Mouse (Mus musculus) heart, postnatal 25 days (tissue): Measurements from ENCODE around the gene Fah. TPM values are rescaled to one million over a fixed set of nuclear protein-coding genes. Genes with fewer than 3 reads are reported as not detected.

Experiments
- DNase-seq: peaks from one replicate; pipeline ENCODE4 v3.0.0; 2022; ENCODE audit warnings: low spot score
- intact Hi-C: fragments of 180-260 bp; cut with DNase I; formaldehyde crosslinking; loops from one replicate; pipeline ENCODE4 v1.15.1; 2025
- total RNA-seq, 2 experiments: library from RNA; stranded (reverse); gene quantifications; 2 replicates each; pipeline ENCODE4 v1.2.3; 2021

Fah gene
- total RNA-seq, 2 experiments from 2014 or later: 10.0 to 13.9 TPM

DNA sequence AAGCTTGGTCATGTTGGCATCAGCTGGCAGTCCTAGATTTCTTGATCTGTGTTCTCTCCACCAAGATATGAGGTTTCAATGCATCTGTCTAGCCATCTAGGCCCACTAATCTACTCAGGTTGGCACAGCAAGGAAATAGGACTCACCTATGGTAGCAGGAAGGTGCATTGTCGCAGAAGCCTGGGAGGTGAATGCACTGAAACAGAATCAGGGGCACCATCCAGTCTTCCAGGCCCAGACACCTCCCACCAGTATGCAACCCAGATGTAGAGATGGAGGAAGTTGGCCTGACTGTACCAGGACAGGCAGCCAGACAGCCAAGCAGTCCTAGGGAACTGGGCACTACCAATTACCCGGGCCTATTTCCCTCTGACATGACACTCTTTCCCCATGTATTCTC lies 5.9 kb downstream of the Fah start:
- no peak for DNase-seq
- intact Hi-C loops: no loop called here

DNA sequence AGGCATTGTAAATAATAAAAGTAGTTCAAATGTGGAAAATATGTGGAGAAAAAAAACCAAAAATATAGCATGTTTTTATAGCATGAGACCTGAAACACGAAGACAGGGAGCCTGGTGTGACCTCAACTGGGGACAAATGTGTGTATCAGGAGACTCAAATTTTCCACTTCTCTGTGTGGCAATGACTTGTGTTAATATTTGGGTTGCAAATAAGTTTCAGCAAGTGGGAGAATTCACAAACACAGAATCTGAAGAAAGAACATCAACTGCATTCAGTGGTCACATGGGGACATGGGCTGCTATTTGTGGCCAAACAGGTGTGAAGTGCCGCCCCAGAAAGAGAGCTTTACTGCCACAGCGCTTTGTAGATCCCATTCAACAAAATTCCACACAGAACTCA lies 9.9 kb downstream of the Fah start:
- DNase-seq: no peak
- intact Hi-C loops: no loop called here

DNA sequence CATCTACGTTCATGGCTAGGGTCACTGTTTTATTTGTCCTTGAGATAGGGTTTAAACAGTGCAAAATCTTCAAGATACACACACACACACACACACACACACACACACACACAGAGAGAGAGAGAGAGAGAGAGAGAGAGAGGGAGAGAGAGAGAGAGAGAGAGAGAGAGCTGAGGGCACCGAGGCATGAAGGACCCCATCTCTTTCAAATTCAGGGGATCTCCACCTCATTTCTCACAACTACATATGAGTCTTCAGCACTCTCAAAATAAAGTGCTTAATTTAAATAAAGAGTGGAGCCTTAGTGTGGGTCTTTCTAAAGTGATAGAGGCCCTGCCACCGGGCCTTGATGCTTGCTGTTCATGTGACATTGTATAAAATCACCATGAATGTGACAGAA lies 10.5 kb downstream of the Fah start:
- no peak for DNase-seq
- intact Hi-C loops: no loop called here

DNA sequence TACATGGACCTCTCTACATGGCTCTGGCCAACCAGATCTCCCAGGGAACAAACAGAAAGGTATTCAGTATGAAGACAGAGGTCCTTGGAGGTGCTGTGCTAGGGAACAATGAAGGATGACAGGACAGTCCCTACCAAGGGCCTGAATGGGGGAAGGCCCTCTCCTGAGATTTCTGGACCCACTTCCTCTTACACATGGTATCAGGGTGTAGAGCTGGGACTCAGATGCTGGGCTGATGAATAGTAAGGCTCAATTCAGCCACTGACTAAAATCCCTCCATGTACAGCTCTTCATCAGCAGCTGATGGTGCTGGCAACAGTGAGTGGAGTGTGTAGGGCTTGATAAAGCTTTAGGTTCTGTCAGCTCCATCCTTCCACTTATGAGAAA lies 11.6 kb downstream of the Fah start:
- intact Hi-C loops: loop anchor here (1.0 to 2.0 kb wide), 3 partner anchors 145 to 184 kb away; no protein-coding TSS in a partner anchor
- no peak for DNase-seq

DNA sequence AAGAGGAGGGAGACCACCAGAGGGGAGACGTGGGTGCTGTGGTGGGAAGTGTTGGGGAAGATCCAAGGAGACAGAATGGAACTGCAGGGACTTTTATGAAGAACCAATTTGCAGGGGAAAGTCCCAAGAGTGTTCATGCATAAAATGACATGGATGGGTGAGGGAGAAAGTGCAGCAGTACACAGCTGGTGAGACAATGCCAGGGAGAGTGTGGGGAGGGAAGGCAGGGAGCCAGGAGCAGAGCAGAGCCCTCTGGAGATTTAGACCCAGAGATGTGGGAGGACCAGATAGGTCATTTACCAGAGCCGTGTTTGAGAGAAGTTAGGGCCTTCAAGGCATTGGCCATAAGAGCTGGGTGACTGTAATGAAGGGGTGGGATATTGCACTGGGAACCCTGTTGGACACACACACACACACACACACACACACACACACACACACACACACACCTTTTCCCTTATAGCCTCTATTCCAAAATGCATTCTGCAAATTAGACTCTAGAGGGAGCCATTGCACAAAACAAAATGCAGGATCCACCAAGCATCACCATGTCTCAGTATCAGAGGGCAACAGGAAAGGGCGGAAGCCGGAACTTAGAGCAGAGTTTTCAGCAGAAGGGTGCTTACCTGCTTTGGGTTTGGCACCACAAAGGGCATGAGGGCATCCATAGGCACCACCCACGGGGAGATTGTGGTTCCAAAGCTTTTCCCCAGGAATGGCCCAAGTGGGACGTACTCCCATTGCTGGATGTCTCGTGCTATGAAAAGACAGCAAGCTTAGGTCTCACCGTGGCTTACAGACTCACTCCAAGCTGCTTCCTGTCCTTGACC lies 12.2 kb downstream of the Fah start:
- intact Hi-C loops: loop anchor here (1.0 to 2.0 kb wide), 3 partner anchors 146 to 184 kb away; no protein-coding TSS in a partner anchor

DNA sequence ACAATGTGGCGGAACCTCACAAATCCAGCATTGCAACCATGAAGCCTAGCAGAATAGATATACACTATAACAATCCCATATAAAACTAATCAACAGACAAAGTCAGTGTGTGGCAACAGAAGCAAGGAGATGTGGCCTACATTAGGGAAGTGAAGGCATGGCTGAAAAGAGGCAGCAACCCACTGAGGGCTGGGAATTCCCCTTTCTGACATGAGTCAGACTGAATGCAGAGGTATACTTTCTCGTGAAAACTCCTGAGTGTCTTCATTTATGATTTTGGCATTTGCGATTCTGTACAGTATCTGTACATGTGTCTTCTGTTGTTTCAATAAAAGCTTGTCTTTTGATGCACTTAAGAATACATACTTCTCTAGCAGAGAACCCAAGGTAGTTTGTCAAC lies 15.2 kb downstream of the Fah start:
- intact Hi-C loops: no loop called here
- DNase-seq: no peak

More for the DNA sequence above, 12.2 kb downstream of the Fah start:
- no peak for DNase-seq

DNA sequence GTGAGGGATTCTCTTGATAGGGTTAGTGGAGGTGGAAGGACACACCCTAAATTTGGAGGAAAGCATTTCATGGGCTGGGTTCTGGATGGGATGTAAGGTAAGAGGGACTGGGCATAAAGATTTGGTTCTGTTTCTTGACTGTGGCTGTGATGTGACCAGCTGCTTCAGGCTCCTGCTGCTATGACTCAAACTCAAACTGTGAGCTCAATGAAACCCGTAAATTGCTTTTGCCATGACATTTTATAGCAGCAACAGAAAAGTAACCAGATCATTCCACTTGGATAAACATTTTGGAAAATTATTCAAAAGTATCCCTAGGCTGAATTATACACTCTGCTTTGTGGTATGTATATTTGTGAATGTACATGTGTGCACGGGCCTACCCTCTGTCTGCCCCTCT lies 15.9 kb downstream of the Fah start:
- intact Hi-C loops: no loop called here

DNA sequence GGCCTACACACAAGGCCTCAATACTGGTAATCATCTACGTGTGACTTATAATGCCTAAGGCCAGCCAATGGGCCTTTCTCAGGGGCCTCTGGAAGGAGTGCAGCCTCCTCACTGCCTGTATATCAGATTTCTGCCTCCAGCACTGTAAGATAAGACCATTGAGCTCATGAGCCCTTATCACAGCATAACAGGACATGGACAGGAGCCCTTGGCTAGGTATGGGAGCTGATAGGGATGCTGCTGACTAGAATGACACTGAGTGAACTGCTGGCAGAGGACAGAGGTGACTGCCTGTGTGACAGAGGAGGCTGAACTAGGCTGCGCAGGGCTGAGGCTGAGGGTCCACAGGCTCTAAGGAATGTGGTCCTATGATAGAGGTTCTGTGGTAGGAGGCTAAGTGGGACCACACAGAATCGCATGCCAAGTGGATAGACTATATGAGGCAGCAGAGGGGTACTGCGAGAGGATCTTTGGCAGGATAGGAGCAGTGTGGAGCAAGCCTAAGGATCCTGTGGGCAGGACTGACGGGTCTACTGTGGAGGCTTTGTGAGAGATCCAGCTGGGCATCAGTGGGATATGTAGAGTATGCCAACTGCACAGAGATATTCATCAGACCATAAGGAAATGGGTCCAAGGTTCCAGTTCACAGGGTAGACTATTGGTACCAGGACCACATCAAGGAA lies 19.3 kb downstream of the Fah start:
- intact Hi-C loops: no loop called here
- DNase-seq: no peak

More for the DNA sequence above, 15.9 kb downstream of the Fah start:
- no peak for DNase-seq

DNA sequence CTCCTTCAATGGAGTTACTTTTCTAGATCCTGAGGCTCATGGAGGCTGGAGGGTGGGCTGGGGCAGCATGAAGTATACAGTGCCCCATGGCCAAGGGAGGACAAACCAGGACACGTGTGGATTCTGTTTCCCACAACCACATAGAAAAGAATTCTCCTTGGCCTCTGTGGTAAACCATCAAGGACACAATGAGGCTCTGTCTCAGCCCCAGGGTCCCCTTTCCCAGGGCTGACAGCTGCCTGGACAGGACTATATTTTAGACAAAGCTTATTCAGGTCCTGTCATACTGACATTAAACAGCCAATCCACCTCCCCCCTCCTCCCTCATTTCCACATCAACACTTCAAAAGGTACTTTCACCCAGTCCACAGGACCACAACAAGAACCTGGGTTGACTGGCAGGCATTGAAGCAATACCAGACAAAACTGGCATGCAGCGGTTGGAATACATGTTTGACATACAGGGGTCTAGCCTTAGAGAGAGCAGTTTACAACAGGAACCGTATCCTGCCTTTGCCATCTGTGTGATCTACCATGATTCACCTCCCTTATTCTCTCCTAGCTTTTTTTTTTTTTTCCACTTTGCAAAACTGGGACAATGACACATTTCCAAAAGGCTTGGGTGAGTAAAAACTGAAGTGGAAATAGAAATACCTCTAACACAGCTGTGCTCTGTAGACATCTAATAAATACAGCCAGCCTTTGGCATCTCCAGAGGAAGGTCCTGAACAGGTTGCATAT lies 20.0 kb downstream of the Fah start:
- intact Hi-C loops: no loop called here

DNA sequence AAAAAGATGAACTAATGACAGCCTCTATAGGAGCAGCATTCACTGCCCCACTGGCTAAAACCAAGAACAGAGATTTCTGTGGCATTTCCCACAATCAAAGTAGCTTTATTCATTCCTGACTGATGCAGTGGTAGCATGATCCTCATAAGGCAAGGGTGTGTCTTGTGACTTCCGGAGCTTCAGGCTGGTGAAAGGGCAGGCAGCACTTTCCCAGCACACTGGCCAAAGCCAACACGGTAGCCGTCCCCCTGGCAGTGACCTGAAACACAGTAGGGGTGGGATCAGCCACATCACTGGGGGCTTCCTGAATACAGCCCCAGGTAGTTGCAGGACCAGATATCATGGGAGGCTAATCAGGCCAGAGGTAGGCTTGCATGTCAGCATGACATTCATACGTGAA lies 21.4 kb downstream of the Fah start:
- DNase-seq: no peak
- intact Hi-C loops: no loop called here

More for the DNA sequence above, 20.0 kb downstream of the Fah start:
- DNase-seq: no peak

DNA sequence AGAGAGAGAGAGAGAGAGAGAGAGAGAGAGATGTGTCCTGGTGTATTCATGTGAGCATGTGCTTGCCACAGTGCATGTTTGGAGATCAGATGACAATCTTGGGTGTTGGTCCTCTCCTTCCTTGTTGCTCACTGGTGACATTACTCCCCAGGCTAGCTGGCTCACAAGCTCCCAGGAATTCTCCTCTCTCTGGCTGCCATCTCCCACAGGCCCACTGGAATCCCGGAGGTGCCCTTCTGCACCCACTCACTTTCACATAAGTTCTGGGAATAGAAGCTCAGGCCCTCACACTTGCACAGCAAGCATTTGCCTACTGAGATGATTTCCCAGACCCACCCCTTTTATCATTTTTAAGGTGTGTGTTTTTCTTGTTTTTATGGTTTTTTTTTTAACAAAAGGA lies 26.8 kb downstream of the Fah start:
- intact Hi-C loops: no loop called here
- no peak for DNase-seq

DNA sequence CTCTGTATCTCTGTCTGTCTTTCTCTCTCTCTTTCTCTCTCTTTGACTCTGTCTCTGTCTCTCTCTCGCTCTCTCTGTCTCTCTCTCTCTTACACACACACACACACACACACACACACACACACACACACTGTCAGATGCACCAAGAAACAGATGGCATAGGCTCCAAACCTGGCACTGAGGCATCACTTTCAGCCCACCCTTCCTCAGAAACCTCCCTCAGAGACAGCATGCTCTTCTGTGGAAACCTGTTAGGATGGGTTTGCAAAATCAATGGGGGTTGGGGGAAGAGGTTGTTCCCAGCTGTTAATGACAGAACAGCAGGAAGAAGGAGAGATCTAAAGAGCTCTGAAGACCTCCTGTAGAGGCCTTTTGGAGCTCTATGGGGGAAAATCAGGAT lies 27.7 kb downstream of the Fah start:
- no peak for DNase-seq
- intact Hi-C loops: no loop called here

DNA sequence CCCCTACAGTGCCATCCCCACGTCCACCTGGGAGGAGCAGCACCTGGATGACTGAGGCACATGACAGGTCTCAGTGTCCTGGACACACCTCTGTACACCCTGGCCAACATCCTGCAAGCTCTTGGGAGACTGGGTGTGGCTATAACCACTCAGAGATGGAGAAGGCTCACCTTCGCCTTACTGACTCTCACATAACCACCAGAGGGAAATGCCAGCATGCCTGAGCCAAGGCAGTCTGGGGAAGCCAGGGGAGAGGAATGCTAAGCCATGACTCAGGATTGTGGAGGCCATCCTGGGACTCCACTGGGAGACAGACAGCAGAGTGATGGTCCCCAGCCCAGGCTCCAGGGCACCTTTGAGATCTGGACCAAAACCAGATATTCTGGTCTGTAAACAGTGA lies 29.5 kb downstream of the Fah start:
- DNase-seq: no peak
- intact Hi-C loops: no loop called here

DNA sequence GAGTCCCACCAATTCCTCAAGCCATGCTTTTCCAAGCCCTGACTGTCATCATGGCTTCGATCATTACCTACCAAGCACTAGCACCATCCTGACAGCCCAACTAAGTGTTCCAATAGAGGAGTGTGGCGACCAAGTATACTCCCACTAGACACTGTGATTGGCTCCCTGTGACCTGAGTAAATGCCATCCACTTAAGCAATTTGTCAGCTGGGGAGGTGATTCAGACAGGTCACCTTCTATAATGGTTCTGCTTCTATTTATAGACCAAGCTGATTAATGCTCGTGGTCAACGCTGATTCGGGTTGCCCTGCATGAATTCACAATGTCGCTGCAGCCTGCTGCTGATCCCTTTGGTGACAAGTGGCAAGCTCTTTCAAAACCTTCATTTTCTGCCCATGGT lies 40.3 kb downstream of the Fah start:
- intact Hi-C loops: no loop called here
- no peak for DNase-seq

DNA sequence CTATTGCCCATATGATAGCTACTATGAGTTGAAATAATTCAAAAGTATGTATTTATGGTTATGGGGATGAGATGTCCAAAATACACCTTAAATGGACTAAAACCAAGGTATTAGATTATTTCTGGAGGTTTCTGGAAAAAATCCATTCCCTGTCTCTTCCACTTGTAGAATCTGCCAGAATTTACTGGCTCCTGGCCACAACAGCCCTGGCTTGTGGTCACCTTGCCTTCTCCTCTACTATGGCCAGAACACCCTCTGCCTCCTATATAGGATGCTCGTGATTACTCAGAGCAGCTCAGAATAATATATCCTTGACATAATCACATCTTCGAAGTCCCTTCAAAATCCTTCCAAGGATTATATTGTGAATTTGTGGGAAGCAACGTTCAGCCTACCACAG lies 42.3 kb downstream of the Fah start:
- no peak for DNase-seq
- intact Hi-C loops: no loop called here

DNA sequence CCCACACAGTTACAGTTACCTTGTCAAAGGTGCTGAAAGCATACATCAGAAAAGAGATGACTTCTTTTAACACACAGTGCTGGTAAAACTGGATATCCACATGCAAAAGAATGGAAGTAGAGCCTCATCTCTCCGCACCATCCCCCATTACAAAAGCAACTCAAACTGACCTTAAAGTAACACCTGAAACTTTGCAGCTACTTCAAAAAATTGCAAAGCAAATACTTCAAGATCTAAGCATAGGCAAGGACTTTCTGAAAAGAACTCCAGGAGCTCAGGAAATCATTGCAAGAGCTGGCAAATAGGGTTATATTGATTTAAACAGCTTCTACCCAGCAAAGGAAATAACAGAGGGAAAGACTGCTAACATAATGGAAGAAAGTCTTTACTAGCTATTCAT lies 46.0 kb downstream of the Fah start:
- DNase-seq: no peak
- intact Hi-C loops: no loop called here

DNA sequence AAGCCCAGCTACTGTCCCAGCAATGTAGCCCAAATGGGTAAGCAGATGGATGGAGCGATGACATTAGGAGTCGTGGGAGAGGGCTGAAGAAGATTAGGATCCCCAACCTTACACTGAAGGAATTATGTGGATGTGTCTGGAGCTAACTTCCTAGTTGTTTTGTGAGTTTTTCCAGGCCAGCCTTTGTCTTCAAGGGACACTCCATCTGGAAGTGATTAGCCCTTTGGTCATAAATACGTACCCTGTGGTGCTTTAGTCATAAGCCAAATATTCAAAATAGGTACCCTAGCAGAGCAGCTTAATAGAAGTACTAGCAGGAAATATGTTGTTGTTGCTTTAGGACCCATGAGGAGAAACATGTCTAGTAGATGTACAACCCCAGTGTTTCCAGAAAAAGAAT lies 49.2 kb downstream of the Fah start:
- intact Hi-C loops: no loop called here
- DNase-seq: no peak

DNA sequence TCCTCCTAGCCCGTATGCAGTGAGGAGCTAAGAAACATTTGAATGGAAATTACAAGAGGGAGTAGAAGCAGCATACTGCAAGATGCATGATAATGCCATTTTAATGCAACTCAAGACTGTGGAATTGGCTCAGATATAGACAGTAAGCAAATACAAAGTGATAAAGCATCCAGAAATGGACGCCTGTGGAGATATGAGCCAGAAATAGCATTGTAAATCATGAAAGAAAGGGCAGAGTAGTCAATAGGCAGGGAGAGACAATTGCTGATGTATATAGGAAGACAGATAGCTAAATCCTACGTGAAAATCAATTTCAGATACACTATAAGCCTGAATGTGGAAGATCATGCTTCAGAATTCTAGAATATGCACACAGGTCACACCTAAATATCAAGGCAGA lies 51.2 kb downstream of the Fah start:
- intact Hi-C loops: no loop called here
- no peak for DNase-seq

DNA sequence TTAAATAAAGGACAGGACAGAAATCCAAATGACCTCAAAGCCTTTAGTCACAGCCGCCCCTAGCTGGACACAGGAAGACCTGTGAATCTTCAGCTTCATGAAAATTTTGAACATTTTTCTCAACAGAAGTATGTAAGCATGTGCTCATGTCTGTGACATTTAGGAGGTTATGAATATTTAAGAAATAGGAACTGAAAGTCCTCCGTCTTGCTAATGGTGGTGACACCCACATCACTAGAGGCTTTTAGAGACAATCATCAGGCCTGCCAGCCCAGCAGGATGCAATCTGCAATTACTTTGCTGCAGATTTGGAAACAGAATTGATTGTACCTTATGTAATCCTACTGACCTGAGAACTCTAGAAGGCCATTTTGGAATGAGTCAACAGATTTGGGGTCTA lies 55.0 kb downstream of the Fah start:
- intact Hi-C loops: no loop called here
- DNase-seq: no peak

DNA sequence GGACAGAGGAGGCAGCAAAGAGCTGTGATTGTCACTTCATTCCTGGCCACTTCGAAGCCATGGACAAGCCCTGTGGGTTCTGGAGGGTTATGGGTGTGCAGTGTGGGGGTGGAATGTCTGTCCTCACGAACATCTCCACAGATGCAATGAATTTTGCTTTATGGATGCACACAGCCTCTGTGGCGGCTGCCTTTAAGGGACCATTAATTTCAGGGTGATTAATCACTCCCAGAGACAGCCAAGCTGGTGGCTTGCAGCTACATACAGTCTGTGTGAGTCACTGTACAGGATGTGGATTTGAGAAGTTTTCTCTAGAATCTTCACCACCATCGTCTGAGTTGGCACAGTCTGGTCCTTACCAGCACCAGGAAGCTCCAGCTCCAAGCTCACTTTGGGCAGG lies 59.9 kb downstream of the Fah start:
- no peak for DNase-seq
- intact Hi-C loops: no loop called here

DNA sequence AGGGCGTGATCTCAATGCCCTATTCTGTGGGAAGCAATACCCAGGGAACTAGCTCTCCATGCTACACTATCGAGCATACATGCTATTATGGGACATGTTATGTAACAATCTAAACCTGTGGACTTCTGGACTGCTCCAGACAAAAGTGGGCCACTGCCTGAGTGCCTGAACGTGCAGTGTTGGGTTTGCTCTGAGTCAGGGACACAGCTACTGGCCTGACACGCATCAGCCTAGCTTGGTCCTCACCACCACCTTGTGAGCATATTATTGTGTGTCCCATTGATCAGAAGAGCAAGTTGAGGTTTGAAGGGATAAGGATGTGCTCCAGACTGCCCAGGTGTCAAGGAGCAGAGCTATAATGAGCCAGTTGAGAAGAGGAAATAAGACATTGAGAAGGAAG lies 61.6 kb downstream of the Fah start:
- no peak for DNase-seq
- intact Hi-C loops: no loop called here
